Mouse (Mus musculus) intestine, postnatal 0 days (tissue): ENCODE data around the gene 4931406P16Rik. TPM values are rescaled to one million over a fixed set of nuclear protein-coding genes. Genes with fewer than 3 reads are reported as not detected.

ENCODE experiments used
- ATAC-seq: fragments of 200-750 bp; cut with Nextera tagmentation; 2 replicates; pipeline ENCODE4 v1.8.0; 2017; ENCODE audit warnings: mild to moderate bottlenecking, moderate TSS enrichment, moderate library complexity
- H3K27ac ChIP-seq: fragments of 300-500 bp; sonication (generic); 2 replicates; pipeline ENCODE4 v1.5.1; 2014; ENCODE audit warnings: mild to moderate bottlenecking, low read depth, low read length, moderate library complexity
- H3K27me3 ChIP-seq: fragments of 300-500 bp; sonication (generic); replicated peaks from 2 replicates; pipeline ENCODE4 v1.6.1; 2014; ENCODE audit warnings: low read length, mixed read lengths; ENCODE audit not compliant: control insufficient read depth, insufficient read depth
- H3K36me3 ChIP-seq: fragments of 300-500 bp; sonication (generic); 2 replicates; pipeline ENCODE4 v1.6.1; 2014; ENCODE audit warnings: mild to moderate bottlenecking, moderate library complexity; ENCODE audit not compliant: control insufficient read depth, insufficient read depth
- H3K4me1 ChIP-seq: fragments of 300-500 bp; sonication (generic); replicated peaks from 2 replicates; pipeline ENCODE4 v1.6.1; 2014; ENCODE audit warnings: antibody characterized with exemption, low read length, mixed read lengths; ENCODE audit not compliant: control insufficient read depth, insufficient read depth
- H3K4me2 ChIP-seq: fragments of 300-500 bp; sonication (generic); replicated peaks from 2 replicates; pipeline ENCODE4 v1.6.1; 2014; ENCODE audit warnings: low read depth, mild to moderate bottlenecking, moderate library complexity
- H3K4me3 ChIP-seq: fragments of 300-500 bp; sonication (generic); 2 replicates; pipeline ENCODE4 v1.5.1; 2014; ENCODE audit warnings: low read depth, low read length
- H3K9ac ChIP-seq: fragments of 300-500 bp; sonication (generic); 2 replicates; pipeline ENCODE4 v1.6.1; 2014; ENCODE audit warnings: mild to moderate bottlenecking, low read depth, low read length
- H3K9me3 ChIP-seq: fragments of 300-500 bp; sonication (generic); 2 replicates; pipeline ENCODE4 v1.6.1; 2016; ENCODE audit warnings: mixed run types; ENCODE audit not compliant: control insufficient read depth
- CTCF ChIP-seq: sonication (generic); IDR thresholded peaks from 2 replicates; pipeline ENCODE4 v1.5.1; 2016; ENCODE audit warnings: low read depth, mild to moderate bottlenecking, control low read depth, antibody characterized with exemption, moderate library complexity
- WGBS: fragments of 180-500 bp; shearing (Covaris S2); extraction: QIAGEN DNeasy Blood & Tissue Kit; methylation state at CpG from one replicate; pipeline ENCODE4 v1.1.7; 2014; 5-methylcytosine and 5-hydroxymethylcytosine counted together
- polyA plus RNA-seq: library from polyadenylated mRNA; unstranded; fragments of >200 nt; fragmentation: Nextera tagmentation; extraction: Ambion mirVana; gene quantifications from 2 replicates; pipeline ENCODE4 v1.2.1, GENCODE M21; 2015

The 4931406P16Rik gene
- polyA plus RNA-seq, 1 experiment from 2014 or later: 18.6 TPM

DNA sequence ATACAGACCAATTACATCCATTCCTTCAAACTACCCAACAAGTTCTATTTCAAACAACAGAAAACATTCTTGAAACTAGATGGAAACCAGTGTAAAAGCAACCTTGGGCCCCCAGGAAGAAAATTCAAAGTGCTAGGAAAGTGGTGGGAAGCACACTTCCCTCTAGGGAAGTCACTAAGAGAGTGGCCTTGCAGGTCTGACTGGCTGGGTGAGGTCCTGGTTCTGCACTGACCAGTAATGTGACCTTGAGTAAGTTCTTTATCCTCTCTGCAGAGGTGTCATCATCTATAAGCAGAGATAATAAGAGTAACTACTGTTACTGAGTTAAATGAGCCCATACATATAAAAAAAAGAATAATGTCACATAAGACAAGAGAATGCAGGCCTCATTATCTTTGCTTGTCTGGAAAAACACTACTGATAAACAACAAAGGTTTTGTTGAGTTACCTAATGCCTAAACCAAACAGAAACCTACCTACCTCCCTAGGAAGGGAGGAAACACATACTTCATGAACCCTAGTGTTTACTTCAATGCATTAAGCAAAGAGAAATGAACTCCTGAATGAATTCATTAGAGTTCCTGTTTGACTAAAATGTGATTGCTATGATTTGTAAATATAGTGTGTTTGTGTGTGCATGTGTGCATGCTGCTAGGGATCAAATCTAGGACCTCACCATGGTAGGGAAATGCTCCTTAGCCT, 22.8 kb downstream of the 4931406P16Rik start:
- H3K27ac ChIP-seq: no peak overlapping the region
- no peaks in the 10 kb centered on the region for H3K4me1 ChIP-seq
- H3K4me3 ChIP-seq: no peak overlapping the region
- ATAC-seq: no peak
- H3K36me3 ChIP-seq: 0 out of 2 replicates have a peak, but pooled peaks cover under 1% of the 10 kb centered on the region
- H3K9me3 ChIP-seq: no peaks in the 10 kb centered on the region
- no peak for TF ChIP-seq CTCF
- H3K27me3 ChIP-seq: no peaks in the 10 kb centered on the region
- no peak overlapping the region for H3K4me2 ChIP-seq
- no peak overlapping the region for H3K9ac ChIP-seq

DNA sequence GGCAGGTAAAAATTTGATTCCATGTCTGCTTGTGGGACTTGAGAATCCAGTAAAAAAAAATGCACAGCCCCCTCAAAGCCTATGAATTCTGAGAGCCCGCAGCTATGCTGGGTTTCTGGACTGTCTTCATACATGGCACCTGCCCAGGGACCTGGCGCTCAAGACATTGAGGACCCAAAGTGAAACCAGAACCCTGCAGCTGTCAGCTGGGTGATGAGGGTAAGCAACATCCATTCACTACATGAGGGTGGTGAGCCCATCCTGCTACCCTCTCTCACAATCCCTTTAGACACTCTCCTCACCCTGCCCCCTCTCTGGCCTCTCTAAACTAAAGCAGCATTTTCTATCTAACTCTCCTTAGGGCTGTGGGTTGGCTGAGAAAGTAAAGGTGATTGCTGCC, 35.7 kb downstream of the 4931406P16Rik start:
- Histone ChIP-seq H3K27me3 (no peaks in the 10 kb centered on the region), H3K9ac (no peak overlapping the region), H3K4me3 (no peak overlapping the region), H3K27ac (no peak overlapping the region), H3K4me1 (no peaks in the 10 kb centered on the region), H3K4me2 (no peak overlapping the region), H3K9me3 (no peaks in the 10 kb centered on the region), H3K36me3 (peaks cover 10% of the 10 kb centered on the region; the same call in 1 of the 2 replicates)
- TF ChIP-seq CTCF: no peak
- WGBS: 92% methylated on average over 2 of the region's 2 CpGs
- ATAC-seq: no peak

GRCm38 (mm10) chr7:34276066-34276465, 37.3 kb downstream of the 4931406P16Rik start:
- no peaks in the 10 kb centered on the region for H3K4me1 ChIP-seq
- H3K27me3 ChIP-seq: no peaks in the 10 kb centered on the region
- no peak overlapping the region for H3K4me2 ChIP-seq
- no peaks in the 10 kb centered on the region for H3K9me3 ChIP-seq
- no peak overlapping the region for H3K27ac ChIP-seq
- peaks cover 7% of the 10 kb centered on the region; the same call in 1 of the 2 replicates for H3K36me3 ChIP-seq
- no peak overlapping the region for H3K4me3 ChIP-seq
- 94% methylated on average over 3 of the region's 3 CpGs for WGBS
- no peak overlapping the region for H3K9ac ChIP-seq
- ATAC-seq: no peak
- TF ChIP-seq CTCF: no peak

DNA sequence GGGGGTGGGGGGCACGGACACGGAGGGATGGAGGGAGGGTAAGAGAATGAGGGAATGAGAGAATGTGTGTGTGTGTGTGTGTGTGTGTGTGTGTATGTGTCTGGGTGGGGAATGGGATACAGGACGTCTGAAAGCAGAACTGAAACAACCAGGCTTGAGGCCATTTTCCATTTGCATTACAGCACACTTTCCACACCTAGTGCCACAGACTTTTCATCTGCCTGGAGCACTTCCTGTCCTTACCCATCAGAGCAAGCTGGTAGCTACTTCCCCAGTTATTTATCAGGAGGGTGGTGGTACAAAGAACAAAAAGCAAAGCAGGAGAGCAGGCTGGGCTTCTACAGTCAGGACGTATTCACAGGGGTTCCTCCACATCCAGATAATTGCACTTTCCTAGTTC, 40.9 kb downstream of the 4931406P16Rik start:
- Histone ChIP-seq H3K4me2 (no peak overlapping the region), H3K4me1 (no peaks in the 10 kb centered on the region), H3K36me3 (peaks cover under 1% of the 10 kb centered on the region; the same call in 1 of the 2 replicates), H3K9ac (no peak overlapping the region), H3K9me3 (no peaks in the 10 kb centered on the region), H3K27ac (no peak overlapping the region), H3K27me3 (no peaks in the 10 kb centered on the region), H3K4me3 (no peak overlapping the region)
- WGBS: 58% methylated on average over 4 of the region's 4 CpGs
- ATAC-seq: no peak
- TF ChIP-seq CTCF: no peak

GRCm38 (mm10) chr7:34268463-34268862, 44.9 kb downstream of the 4931406P16Rik start:
- H3K4me2 ChIP-seq: no peak overlapping the region
- H3K9ac ChIP-seq: no peak overlapping the region
- H3K4me1 ChIP-seq: no peaks in the 10 kb centered on the region
- no peak overlapping the region for H3K27ac ChIP-seq
- H3K27me3 ChIP-seq: no peaks in the 10 kb centered on the region
- no peak for TF ChIP-seq CTCF
- H3K36me3 ChIP-seq: no peaks in the 10 kb centered on the region; the same call in 1 of the 2 replicates
- ATAC-seq: no peak
- no peak overlapping the region for H3K4me3 ChIP-seq
- no peaks in the 10 kb centered on the region for H3K9me3 ChIP-seq
- 68% methylated on average over 1 of the region's 1 CpGs for WGBS

DNA sequence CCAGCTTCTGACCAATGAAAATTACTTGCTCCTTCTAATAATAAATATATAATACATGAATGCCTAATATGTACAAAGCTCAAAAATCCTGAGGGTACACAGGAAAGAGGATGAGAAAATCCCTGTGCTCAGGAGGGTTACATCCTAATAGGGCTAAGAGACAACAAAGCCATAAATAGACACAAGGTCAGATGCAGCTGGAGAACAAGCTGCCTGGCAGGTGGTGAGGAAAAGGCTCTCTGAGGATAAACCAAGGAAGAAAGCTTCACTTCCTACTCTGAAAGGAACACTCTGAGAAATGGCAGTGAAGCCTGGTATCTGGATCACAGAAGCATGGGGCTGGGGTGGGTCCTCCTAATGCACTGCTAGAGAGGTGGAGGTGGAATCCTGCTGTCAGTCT, 46.9 kb downstream of the 4931406P16Rik start:
- no peaks in the 10 kb centered on the region for H3K4me1 ChIP-seq
- no peaks in the 10 kb centered on the region for H3K9me3 ChIP-seq
- H3K4me3 ChIP-seq: no peak overlapping the region
- H3K4me2 ChIP-seq: no peak overlapping the region
- no peak overlapping the region for H3K9ac ChIP-seq
- TF ChIP-seq CTCF: no peak
- ATAC-seq: no peak
- H3K27me3 ChIP-seq: no peaks in the 10 kb centered on the region
- H3K36me3 ChIP-seq: peaks cover 17% of the 10 kb centered on the region; the same call in 1 of the 2 replicates
- H3K27ac ChIP-seq: no peak overlapping the region
